Mouse (Mus musculus) hematopoietic stem cell, adult 5-6 weeks (primary cell): ENCODE measurements around the gene Brox. TPM values are rescaled to one million over a fixed set of nuclear protein-coding genes. Genes with fewer than 3 reads are reported as not detected.
A peak's percentile ranks its signal among the peaks of the same experiment; 100 is the strongest.
"Not testable (repeated sequence)": the region's sequence is repeated elsewhere in the genome, so short reads cannot be mapped to it uniquely, and the experiment has no call there.

ENCODE experiments used
- ATAC-seq, 2 experiments: fragments of 125-278 bp in 1 of 2; replicated peaks in 1 of 2; 2 replicates each; pipeline ENCODE4 v1.8.0; 2016 to 2017; ENCODE audit warnings: inconsistent platforms in 2 of 2, mild to moderate bottlenecking in 2 of 2, moderate number of reproducible peaks in 2 of 2, low read depth in 1 of 2, moderate TSS enrichment in 1 of 2; ENCODE audit not compliant: low FRiP score in 2 of 2, poor library complexity in 2 of 2, severe bottlenecking in 2 of 2, insufficient read depth in 1 of 2, low TSS enrichment in 1 of 2
- total RNA-seq: library from RNA; stranded (forward); fragments of 172-1452, 232-1000 nt; gene quantifications from 2 replicates; pipeline ENCODE4 v1.2.3, GENCODE M21; 2017

The Brox gene
- 61.1 and 80.3 TPM in 2 replicates for total RNA-seq

DNA sequence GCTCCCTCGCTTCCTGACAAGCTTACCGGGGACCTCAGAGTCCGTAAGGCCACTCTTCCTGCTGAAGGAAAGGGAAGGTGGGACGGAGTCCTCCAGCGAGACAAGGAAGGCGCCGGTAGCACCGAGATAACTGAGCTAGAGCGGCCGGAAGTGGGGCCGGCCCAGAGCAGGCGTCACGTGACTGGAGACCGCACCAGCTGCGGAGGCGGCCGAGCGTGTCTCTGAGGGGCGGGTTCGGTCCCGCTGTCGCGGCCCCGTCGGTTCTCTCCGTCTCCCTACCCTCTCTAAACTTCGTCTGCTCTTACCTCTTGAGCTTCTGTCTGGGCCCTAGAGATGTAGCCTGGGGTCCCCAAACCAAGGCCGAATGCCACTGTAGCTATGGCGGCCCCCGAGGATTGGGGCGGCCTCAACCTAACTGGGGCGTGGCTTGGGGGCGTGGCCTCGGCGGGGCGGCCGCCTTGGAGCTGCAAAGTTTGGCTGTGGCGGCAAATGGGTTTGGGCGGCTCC lies at the start of gene Brox:
Gene Brox, minus strand, starts transcription at position 393 of the 507 bp plus-strand sequence.
- peak; percentile 50 to 79 for ATAC-seq

DNA sequence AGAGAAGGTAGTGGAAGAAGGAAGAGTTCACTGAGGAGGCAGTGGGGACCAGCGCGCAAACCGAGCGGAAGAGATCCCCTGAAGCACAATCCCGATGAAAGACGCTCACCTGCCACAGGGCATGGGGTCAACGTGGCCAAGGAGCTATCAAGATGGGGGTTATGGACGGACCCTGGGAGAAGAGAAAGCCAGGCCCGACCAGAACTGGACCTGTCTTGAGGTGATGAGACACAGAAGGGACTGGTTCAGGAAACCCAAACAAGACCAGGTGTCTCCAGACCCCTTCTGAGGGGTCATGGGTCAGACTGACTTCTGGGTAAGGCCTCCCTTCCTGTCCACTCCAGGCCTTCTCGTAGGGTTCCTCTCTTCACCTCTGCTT lies 48.7 kb upstream of the Brox start:
- peak in 1 of 2 experiments; percentile 19; a peak in 1 of 4 replicates for ATAC-seq

DNA sequence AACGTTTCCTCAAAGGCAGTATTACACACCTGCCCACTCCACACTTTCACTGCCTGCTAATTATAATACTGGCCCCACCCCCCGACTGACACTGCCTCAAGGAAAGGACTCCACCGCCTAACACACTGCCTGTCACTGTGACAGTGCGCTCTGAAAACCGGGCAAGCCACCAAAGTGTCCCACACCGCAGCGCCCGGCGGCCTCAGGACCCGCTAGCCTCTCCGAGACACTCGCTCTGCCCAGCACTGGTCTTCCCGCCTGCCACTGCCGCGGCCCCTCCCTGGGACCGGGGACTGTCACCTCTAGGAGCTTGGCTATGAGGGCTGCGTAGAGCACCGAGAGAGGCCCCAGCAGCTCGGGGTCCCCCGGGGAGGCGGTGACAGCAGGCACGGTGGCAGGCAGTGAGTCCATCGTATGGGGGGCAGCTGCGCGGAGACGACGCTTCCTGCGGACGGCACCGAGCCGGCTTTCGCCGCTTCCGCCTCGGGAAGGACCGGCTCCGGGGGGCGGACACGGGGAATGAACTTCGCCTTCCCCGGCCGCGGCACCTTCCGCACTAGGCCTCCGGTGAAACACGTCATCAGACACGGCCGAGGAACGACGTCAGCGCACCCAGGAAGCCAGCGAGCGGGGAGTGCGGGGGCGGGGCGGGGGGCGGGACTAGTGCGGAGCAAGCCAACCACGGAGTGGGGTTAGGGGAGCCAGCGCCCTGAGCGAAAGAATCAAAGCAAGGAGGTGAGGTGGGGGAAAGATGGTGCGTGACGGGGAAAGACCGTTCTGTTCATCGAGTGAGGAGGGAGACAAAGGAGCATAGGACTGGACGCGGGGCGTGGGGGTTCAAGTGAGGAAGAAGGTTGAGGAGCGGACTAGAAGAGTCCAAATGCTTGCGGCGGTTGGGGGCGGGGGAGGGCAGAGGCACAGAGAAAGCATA lies 48.1 kb upstream of the Brox start:
- ATAC-seq = peak; percentile 77 to 79

DNA sequence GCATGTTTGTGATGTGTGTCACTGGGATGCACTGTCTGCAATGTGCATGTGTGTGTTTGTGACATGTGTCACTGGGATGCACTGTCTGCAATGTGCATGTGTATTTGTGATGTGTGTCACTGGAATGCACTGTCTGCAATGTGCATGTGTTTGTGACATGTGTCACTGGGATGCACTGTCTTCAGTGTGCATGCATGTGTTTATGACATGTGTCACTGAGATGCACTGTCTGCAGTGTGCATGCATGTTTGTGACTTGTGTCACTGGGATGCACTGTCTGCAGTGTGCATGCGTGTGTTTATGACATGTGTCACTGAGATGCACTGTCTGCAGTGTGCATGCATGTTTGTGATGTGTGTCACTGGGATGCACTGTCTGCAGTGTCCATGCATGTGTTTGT lies 45.8 kb upstream of the Brox start:
- not testable (repeated sequence) for ATAC-seq

DNA sequence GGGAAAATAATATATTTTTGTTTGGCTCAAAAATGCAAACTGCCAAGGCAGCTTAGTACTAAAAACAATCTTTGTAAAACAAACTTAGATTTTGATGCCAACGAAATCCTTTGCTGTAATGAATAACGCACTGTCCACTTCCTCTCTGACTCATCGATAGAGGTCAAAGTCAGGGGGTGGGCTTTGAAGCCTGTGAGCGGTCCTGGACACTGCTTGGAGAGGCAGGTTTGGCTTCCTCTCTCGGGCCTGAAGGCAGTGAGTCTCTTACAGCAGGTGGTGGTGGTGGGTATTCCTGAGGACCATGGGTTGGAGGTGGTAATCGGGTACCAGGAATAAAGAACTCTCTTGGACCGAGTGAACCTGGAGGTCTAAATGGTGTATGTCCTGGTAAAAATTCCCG lies 30.1 kb upstream of the Brox start:
- no peak for ATAC-seq

DNA sequence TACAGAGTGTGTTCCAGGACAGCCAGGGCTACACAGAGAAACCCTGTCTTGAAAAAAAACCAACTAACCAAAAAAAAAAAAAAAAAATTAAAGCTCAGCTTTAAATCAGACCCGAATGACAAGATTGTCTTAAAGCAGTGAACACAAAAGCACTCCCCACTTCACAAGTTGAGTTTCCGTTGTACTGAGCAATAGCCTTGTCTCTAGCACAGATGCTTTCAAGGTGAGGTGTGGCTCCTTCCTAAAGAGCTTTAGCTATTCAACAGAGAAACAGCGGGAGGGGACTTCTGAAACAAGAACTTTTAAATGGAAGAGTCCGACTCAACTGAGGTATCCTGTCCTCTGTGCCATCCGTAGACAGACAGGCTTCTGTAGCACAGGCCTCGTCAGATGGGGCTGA lies 27.4 kb upstream of the Brox start:
- no peak for ATAC-seq

DNA sequence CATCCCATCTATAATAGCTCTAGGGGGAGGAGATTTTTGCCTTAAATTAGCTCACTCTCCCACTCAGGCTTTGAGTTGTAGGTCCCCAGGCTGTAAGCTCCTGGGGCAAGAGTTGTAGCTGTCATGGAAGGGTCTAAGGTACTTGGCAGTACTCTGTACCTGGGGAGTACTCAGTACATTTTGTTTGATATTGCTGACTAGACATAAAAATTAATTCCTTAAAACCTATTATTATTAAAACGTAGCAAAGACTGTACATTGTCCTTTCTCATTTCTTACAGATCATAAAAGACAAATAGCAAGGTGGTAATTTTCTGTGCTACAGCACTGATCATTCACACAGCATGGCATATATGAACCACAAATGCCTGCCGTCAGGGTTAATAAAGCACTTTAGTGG lies 26.9 kb upstream of the Brox start:
- no peak for ATAC-seq

DNA sequence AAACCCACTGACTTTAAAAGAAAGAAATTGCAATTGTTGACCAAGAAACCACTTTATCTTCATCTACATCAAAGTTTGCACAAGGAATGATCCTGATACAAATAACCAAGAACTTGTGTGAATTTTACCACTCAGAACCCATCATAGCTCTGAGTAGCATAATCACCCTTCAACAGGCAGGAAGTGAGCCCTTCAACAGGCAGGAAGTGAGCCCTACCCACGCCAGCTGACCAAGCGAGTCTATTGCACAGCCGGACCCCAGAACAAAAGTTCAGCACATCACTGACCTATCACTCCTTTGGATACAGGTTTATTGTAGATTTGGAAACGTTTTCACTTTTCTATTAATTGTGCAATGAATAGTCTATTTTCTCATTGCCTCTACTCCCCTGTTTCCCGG lies 25.4 kb upstream of the Brox start:
- ATAC-seq = not testable (repeated sequence)

DNA sequence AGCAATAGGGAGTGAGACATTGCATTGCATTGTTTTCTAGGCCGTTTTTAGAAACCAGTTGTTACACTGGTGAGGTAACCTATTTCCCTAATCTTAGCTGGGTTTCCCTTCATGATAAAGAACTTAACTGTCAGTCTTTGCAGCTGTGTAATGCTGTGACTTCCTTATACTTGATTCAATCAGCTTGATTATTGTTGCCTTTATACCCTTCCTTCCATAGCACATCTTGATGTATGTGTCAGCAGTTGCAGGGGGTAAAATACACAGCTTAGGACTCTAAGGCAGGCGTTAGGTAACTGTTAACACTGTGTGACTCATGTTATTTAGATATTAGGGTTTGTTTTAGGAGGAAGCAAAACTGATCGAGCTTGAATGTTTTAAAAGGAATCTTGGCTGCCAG lies 23.6 kb upstream of the Brox start:
- peak; percentile 4 to 36; a peak in 1 of 4 replicates for ATAC-seq

DNA sequence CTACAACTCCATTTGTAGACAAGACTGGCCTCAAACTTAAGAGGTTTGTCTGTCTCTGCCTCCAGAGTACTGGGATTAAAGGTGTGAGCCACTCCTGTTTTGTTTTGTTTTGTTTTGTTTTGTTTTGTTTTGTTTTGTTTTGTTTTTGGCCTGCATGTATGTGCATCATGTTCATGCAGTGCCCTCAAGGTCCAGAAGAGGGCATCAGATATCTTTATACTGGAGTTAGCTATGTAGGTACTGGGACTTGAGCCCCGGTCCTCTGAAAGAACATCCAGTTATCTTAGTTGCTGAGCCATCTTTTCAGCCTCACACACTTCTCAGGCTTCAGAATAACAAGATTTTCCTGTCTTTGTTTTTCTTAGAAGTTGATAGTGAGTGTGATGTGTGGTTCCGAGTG lies 18.7 kb upstream of the Brox start:
- no peak for ATAC-seq

DNA sequence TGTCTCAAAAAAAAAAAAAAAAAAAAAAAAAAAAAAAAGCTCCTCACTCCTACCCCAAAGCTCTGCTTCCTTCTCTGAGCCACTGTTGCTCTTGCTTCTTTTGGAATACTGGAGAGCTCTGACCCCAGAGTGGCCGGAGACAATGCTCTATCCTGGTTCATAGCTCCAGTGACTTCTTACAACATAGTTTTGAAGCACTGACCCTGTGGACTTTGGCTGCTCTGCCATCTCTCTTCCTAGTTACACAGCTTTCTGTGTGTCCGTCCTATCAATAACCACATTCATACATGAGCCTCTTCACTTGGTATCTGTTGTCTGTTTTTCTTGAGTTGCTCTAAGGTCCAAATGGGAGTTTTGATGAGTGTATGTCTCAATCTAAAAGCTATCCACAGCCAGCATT lies 15.0 kb upstream of the Brox start:
- ATAC-seq = no peak

DNA sequence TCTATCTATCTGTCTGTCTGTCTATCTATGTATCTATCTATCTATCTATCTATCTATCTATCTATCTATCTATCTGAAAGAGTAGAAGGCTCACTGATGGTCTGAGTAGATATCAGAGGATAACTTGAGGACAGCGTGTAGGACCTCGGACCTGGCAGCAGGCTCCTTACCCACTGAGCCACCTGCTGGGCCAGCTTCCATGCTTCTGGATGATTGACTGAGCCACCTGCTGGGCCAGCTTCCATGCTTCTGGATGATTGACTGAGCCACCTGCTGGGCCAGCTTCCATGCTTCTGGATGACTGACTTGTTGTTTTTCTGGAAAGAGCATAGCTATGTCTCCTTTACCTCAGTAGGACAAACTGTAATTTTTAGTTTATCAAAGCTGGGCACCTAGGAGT lies 12.5 kb upstream of the Brox start:
- not testable (repeated sequence) for ATAC-seq

DNA sequence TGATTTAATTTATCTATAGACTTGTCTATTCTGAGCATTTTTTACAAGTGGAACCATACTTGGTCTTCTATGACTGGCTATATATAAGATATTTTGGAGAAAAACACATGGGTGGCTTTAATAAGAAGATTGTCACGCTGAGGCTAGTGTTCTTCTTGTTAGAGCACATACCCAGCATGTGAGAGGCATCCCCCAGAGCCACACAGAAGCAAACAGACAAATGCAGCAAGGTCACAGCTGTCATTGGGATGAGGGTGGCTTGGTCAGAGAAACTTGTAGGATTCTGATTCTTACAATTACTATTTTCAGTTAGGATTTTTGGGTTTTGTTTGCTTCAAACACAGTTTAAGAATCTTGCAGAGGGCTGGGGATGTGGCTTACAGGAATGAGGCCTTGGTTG lies 11.4 kb upstream of the Brox start:
- no peak for ATAC-seq

DNA sequence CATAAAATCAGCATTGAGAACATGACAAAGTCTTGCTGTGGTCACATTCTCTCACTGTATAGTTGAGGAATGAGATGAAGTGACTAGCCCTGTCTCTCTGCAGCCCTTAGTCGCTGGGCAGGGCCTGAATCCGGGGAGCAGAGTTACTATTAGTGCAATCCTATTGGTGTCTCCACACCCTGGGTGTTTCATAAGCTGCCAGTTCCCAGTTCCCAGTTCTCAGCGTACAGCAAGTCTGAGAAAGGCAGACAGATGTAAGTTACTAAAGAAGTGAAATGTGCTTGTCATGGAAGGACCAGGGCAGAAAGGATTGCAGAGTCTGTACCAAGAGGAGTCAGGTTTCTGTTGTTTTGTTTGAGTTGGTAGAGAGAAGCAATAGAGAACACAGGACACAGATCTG lies 10.5 kb upstream of the Brox start:
- ATAC-seq = no peak; a peak in 1 of 4 replicates

DNA sequence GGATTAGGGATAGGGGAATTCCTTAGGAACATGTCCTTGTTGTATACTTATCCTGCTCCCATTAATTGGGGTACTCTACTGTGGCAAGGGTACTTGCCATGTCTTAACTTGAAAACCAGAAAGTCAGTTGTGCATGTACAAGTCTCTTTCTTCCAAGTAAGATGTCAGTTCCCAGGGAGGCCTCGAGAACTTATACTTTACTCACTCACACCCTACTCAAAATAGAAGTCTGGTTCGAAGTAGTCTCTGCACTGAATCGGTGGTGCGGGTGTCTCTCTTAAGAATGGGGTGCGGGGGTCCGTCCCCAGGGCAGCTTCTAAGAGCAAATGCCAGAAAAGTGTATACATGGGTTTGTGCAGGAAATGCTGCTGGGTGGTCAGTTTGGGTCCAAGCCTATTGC lies 2.1 kb upstream of the Brox start:
- ATAC-seq = no peak

DNA sequence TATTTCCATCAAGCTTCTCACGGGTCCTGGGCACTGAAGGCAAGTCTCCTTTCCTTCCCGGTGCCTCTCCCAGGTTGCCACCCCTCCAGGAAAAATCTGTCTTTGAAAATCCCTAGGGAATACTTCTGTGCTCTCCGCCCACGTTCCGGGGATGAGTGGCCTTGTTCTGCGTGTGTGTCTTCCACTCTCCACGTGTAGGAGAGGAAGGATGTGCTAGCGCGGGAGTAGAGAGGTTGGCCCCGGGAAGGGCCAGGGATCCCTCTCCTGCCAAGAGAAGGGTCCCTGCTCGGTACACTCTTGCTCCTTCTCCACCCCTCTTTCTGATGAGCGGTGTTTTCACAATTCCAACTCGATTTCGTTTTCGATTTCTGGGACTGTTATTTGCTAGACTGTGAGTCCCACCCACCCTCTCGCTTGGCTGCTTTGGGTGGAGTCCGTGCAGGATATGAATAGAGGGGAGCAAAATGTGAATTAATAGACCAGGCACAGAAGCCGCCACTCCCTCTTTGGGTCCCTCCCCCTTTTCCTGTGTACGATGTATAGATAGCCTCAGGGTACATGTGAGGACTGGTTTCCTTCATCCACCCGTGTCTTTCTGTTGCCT lies 919 bp upstream of the Brox start:
- ATAC-seq = no peak

DNA sequence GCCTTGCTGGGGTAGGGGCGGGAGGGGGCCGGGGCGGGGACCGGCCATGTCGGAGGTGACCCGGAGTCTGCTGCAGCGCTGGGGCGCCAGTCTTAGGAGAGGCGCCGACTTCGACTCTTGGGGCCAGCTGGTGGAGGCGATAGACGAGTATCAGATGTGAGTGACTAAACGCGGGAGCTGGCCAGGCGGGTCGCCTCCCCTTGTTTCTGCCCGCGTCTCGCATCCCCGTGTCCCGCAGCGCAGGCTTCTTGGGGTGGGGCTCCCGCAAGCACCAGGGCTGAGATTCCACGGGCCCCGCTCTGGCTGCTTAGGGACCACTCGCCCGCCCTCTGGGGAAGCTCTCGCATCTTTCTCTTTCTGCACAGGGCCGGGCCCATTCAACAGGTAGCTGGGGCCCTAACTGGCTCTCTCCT lies 410 bp upstream of the Brox start:
- ATAC-seq = no peak; a peak in 1 of 4 replicates

DNA sequence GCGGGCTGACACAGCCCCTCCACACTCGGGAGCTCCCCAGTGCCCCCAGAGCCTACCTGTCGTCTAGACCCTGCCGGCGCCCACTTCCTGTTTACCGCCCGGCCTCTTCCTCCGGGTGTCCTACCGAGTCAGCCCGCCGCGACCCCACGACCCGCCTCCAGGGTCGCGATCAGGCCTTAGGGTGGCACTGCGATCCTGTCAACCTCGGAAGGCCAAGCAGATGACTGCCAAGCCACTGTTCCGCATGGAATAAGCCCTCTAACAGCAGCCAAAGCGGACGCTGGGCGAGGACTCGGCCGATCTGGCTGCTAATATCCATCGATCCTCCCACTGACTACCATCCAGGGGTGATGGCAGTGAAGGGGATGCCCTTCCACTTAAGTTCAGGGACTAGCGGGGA lies 604 bp downstream of the Brox start, which contains the start of gene Aida:
Gene Aida, plus strand, starts transcription at position 126 of the 400 bp plus-strand sequence.
- peak in 1 of 2 experiments; percentile 25; a peak in 1 of 4 replicates for ATAC-seq
